Mouse (Mus musculus): ENCODE results near the gene Cnpy1. TPM values are rescaled to one million over a fixed set of nuclear protein-coding genes. Genes with fewer than 3 reads are reported as not detected.

Cnpy1 gene
- polyA plus RNA-seq, 1 experiment, result not detected

- no peak overlapping the region for H3K4me3 ChIP-seq (replicated peaks; ENCODE audit: control insufficient read depth, low read depth, low read length)
- no peak overlapping the region for H3K27ac ChIP-seq (ENCODE audit: control insufficient read depth, insufficient read depth, low read depth, low read length, poor library complexity)
- 82% methylated on average over 4 of the region's 4 CpGs for WGBS
- no peak for TF ChIP-seq POLR2A (IDR thresholded peaks at IDR 0.05; ENCODE audit: borderline replicate concordance, control insufficient read depth, low read depth, low read length)
- no peak for TF ChIP-seq CTCF (IDR thresholded peaks at IDR 0.05; ENCODE audit: control insufficient read depth, insufficient read depth, low read length)
- no peaks in the 10 kb centered on the region for H3K4me1 ChIP-seq (ENCODE audit: control insufficient read depth, insufficient read depth, low read length)
These were observed 6.7 kb upstream of the Cnpy1 start for GRCm38 (mm10) chr5:28252260-28252659.

GRCm38 (mm10) chr5:28251211-28251764, 5.7 kb upstream of the Cnpy1 start:
- no peak for TF ChIP-seq POLR2A (IDR thresholded peaks at IDR 0.05; ENCODE audit: borderline replicate concordance, control insufficient read depth, low read depth, low read length)
- no peak for TF ChIP-seq CTCF (IDR thresholded peaks at IDR 0.05; ENCODE audit: control insufficient read depth, insufficient read depth, low read length)
- no peaks in the 10 kb centered on the region for H3K4me1 ChIP-seq (ENCODE audit: control insufficient read depth, insufficient read depth, low read length)
- H3K27ac ChIP-seq (ENCODE audit: control insufficient read depth, insufficient read depth, low read depth, low read length, poor library complexity), result no peak overlapping the region
- no peak overlapping the region for H3K4me3 ChIP-seq (replicated peaks; ENCODE audit: control insufficient read depth, low read depth, low read length)
- WGBS, result 61% methylated on average over 4 of the region's 4 CpGs

- TF ChIP-seq CTCF (IDR thresholded peaks at IDR 0.05; ENCODE audit: control insufficient read depth, insufficient read depth, low read length) (no peak), POLR2A (IDR thresholded peaks at IDR 0.05; ENCODE audit: borderline replicate concordance, control insufficient read depth, low read depth, low read length) (no peak)
- no peak overlapping the region for H3K27ac ChIP-seq (ENCODE audit: control insufficient read depth, insufficient read depth, low read depth, low read length, poor library complexity)
- no peak overlapping the region for H3K4me3 ChIP-seq (replicated peaks; ENCODE audit: control insufficient read depth, low read depth, low read length)
- 69% methylated on average over 2 of the region's 2 CpGs for WGBS
- H3K4me1 ChIP-seq (ENCODE audit: control insufficient read depth, insufficient read depth, low read length), result no peaks in the 10 kb centered on the region
These were observed 4.9 kb upstream of the Cnpy1 start for GRCm38 (mm10) chr5:28250479-28250878.

- Histone ChIP-seq H3K27ac (ENCODE audit: control insufficient read depth, insufficient read depth, low read depth, low read length, poor library complexity) (no peak overlapping the region), H3K4me1 (ENCODE audit: control insufficient read depth, insufficient read depth, low read length) (no peaks in the 10 kb centered on the region; the same call in 1 of the 2 replicates), H3K4me3 (replicated peaks; ENCODE audit: control insufficient read depth, low read depth, low read length) (no peak overlapping the region)
- WGBS, result 57% methylated on average over 4 of the region's 4 CpGs
- TF ChIP-seq CTCF (IDR thresholded peaks at IDR 0.05; ENCODE audit: control insufficient read depth, insufficient read depth, low read length) (no peak), POLR2A (IDR thresholded peaks at IDR 0.05; ENCODE audit: borderline replicate concordance, control insufficient read depth, low read depth, low read length) (no peak)
These were observed 485 bp downstream of the Cnpy1 start for GRCm38 (mm10) chr5:28245121-28245520.

GRCm38 (mm10) chr5:28243501-28244177, 2.0 kb downstream of the Cnpy1 start:
- TF ChIP-seq CTCF (IDR thresholded peaks at IDR 0.05; ENCODE audit: control insufficient read depth, insufficient read depth, low read length) (no peak), POLR2A (IDR thresholded peaks at IDR 0.05; ENCODE audit: borderline replicate concordance, control insufficient read depth, low read depth, low read length) (no peak)
- Histone ChIP-seq H3K27ac (ENCODE audit: control insufficient read depth, insufficient read depth, low read depth, low read length, poor library complexity) (no peak overlapping the region), H3K4me1 (ENCODE audit: control insufficient read depth, insufficient read depth, low read length) (no peaks in the 10 kb centered on the region; the same call in 1 of the 2 replicates), H3K4me3 (replicated peaks; ENCODE audit: control insufficient read depth, low read depth, low read length) (no peak overlapping the region)
- 30% methylated on average over 8 of the region's 8 CpGs for WGBS

- TF ChIP-seq CTCF (IDR thresholded peaks at IDR 0.05; ENCODE audit: control insufficient read depth, insufficient read depth, low read length) (no peak), POLR2A (IDR thresholded peaks at IDR 0.05; ENCODE audit: borderline replicate concordance, control insufficient read depth, low read depth, low read length) (no peak)
- Histone ChIP-seq H3K4me3 (replicated peaks; ENCODE audit: control insufficient read depth, low read depth, low read length) (no peak overlapping the region), H3K27ac (ENCODE audit: control insufficient read depth, insufficient read depth, low read depth, low read length, poor library complexity) (no peak overlapping the region), H3K4me1 (ENCODE audit: control insufficient read depth, insufficient read depth, low read length) (no peaks in the 10 kb centered on the region; the same call in 1 of the 2 replicates)
- WGBS, result 76% methylated on average over 4 of the region's 4 CpGs
These were observed 4.2 kb downstream of the Cnpy1 start for GRCm38 (mm10) chr5:28241423-28241822.

GRCm38 (mm10) chr5:28239829-28240228, 5.8 kb downstream of the Cnpy1 start:
- 67% methylated on average over 5 of the region's 5 CpGs for WGBS
- TF ChIP-seq POLR2A (IDR thresholded peaks at IDR 0.05; ENCODE audit: borderline replicate concordance, control insufficient read depth, low read depth, low read length) (no peak), CTCF (IDR thresholded peaks at IDR 0.05; ENCODE audit: control insufficient read depth, insufficient read depth, low read length) (no peak)
- H3K27ac ChIP-seq (ENCODE audit: control insufficient read depth, insufficient read depth, low read depth, low read length, poor library complexity), result no peak overlapping the region
- H3K4me3 ChIP-seq (replicated peaks; ENCODE audit: control insufficient read depth, low read depth, low read length), result no peak overlapping the region
- no peaks in the 10 kb centered on the region; the same call in 1 of the 2 replicates for H3K4me1 ChIP-seq (ENCODE audit: control insufficient read depth, insufficient read depth, low read length)

GRCm38 (mm10) chr5:28238876-28239275, 6.7 kb downstream of the Cnpy1 start:
- 74% methylated on average over 5 of the region's 5 CpGs for WGBS
- no peak overlapping the region for H3K4me3 ChIP-seq (replicated peaks; ENCODE audit: control insufficient read depth, low read depth, low read length)
- no peaks in the 10 kb centered on the region; the same call in 1 of the 2 replicates for H3K4me1 ChIP-seq (ENCODE audit: control insufficient read depth, insufficient read depth, low read length)
- no peak for TF ChIP-seq CTCF (IDR thresholded peaks at IDR 0.05; ENCODE audit: control insufficient read depth, insufficient read depth, low read length)
- TF ChIP-seq POLR2A (IDR thresholded peaks at IDR 0.05; ENCODE audit: borderline replicate concordance, control insufficient read depth, low read depth, low read length), result no peak
- no peak overlapping the region for H3K27ac ChIP-seq (ENCODE audit: control insufficient read depth, insufficient read depth, low read depth, low read length, poor library complexity)

All from bone marrow, adult 2 months (tissue).